Mouse (Mus musculus): ENCODE data around the gene Skap2.

- TF ChIP-seq CTCF (IDR thresholded peaks at IDR 0.05; ENCODE audit: low read depth, low read length) (no peak), POLR2A (IDR thresholded peaks at IDR 0.05; ENCODE audit: borderline replicate concordance, low read depth, low read length) (no peak)
These were observed 145.8 kb downstream of the Skap2 start for GRCm38 (mm10) chr6:51866596-51866995.

Data from bone marrow macrophage, adult 2 months (primary cell).